Mouse (Mus musculus) adrenal gland, adult 2 months (tissue): ENCODE measurements at regions not wholly inside any gene's neighbourhood (a gene's known extent, or its start where the extent isn't known, plus 50 kb on each side); places are given as distances from the start of the nearest gene placed in this dataset.

Source experiments
- DNase-seq: peaks from one replicate; pipeline ENCODE4 v3.0.0; 2021

- DNase-seq, result no peak
These were observed 1425.1 kb downstream of the Fam181b start for GRCm38 (mm10) chr7:94504748-94505147.

- no peak for DNase-seq
These were observed 1437.3 kb downstream of the Fam181b start for GRCm38 (mm10) chr7:94517002-94517401.

DNA sequence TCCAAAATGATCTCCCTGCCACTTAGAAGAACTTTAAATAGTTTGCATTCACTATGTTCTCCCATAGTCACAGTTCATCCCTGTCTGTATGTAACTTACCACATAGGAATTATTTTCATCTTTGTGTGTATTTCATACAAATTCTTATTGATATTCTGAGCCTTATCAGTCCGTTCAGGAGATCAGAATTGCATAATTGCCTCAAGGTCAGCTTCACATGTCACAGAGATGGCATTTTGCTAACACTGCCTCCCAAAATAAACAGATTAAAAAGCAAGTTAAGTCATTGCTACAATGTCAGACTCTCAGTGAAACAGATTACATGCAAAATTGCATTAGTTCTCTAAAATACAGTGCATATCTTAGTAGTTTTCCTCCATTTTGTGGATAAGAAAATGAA, 1452.9 kb downstream of the Fam181b start:
- DNase-seq, result peak; percentile 2

GRCm38 (mm10) chr7:94548332-94548731, 1468.7 kb downstream of the Fam181b start:
- no peak for DNase-seq

DNA sequence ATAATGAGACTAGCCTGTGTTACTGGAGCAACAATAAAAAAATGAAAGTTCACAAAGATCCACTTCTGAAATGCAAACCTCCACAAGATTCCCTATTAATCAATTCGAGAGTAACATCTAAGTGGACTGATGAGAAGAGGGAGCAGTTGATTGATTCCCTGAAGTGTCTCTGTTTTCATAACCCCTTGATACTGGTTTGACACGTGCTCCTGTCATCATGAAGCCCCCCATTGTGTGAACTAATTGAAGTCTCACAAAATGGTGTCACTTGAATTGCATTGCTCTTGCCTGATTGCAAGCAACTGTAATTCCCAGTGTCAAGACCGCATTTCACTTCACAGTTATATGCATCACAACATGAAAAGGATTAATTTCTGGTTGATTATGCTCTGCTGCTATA, 1501.8 kb downstream of the Fam181b start:
- no peak for DNase-seq

DNA sequence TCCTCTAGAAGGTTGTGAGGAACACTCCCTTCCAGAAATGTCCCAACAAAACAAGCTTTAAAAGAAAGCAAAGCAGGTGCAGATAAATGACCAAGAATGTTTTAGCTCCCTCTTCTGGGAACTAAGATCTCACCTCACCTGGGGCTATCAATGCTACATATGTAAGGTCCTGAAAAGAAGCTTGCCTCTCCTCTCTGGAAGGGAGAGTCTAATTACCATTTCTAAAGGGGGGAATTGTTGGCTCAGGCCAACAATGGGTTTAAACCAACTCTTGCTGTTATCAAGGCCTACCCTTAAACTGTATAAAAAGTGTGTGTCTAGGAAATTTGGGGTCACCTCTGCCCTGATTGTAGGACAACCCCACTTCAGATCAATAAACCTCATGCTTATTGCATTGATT, 1508.1 kb downstream of the Fam181b start:
- no peak for DNase-seq

GRCm38 (mm10) chr7:94594643-94595042, 1515.0 kb downstream of the Fam181b start:
- no peak for DNase-seq

- DNase-seq, result no peak
These were observed 1539.3 kb downstream of the Fam181b start for GRCm38 (mm10) chr7:94618965-94619364.

GRCm38 (mm10) chr7:94624546-94624945, 1544.9 kb downstream of the Fam181b start:
- DNase-seq, result no peak

GRCm38 (mm10) chr7:94637367-94638023, 1533.6 kb upstream of the Tenm4 start:
- DNase-seq, result no peak

- no peak for DNase-seq
These were observed 1526.3 kb upstream of the Tenm4 start for GRCm38 (mm10) chr7:94644560-94645285.

- DNase-seq, result no peak
These were observed 1525.7 kb upstream of the Tenm4 start for GRCm38 (mm10) chr7:94645337-94645736.

- no peak for DNase-seq
These were observed 1520.6 kb upstream of the Tenm4 start for GRCm38 (mm10) chr7:94650462-94650861.

DNA sequence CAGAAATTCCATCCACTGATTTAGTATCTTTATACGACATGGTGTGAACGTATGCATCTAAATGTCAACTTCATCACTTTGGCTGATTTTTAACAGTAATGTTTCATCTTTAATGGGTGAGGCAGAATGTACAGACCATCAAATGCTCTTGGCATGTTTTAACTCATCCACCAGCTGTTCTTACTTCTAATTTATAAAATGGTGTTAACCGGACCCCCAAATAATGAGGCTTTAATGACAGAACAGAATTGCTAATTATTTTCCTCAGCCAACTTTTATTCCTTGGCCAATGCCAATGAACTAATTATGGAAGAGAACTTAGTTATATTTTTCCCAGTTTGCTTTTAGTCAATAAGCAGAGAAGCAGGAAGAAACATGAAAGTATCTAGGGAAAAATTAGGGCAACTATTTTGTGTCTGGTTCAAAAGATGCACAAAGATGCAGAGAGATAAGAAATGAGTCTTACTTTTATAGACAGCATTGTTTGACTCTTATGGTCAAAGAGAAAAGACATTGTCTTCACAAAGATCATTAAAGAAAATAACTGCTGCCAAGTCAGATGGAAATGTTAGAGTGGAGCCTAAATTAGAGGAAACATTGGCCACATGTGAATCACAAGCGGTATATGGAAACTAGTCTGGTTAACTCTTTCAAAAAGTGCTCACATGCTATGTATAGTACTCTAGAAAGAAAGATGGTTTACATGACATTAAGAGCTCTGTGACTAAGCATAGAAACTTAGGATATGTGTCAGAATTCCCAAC, 1504.5 kb upstream of the Tenm4 start:
- no peak for DNase-seq

GRCm38 (mm10) chr7:94668296-94668695, 1502.8 kb upstream of the Tenm4 start:
- DNase-seq, result no peak

- DNase-seq, result no peak
These were observed 1502.1 kb upstream of the Tenm4 start for GRCm38 (mm10) chr7:94668836-94669396.

- no peak for DNase-seq
These were observed 1483.2 kb upstream of the Tenm4 start for GRCm38 (mm10) chr7:94687887-94688286.

GRCm38 (mm10) chr7:94697214-94697613, 1473.8 kb upstream of the Tenm4 start:
- DNase-seq, result no peak

DNA sequence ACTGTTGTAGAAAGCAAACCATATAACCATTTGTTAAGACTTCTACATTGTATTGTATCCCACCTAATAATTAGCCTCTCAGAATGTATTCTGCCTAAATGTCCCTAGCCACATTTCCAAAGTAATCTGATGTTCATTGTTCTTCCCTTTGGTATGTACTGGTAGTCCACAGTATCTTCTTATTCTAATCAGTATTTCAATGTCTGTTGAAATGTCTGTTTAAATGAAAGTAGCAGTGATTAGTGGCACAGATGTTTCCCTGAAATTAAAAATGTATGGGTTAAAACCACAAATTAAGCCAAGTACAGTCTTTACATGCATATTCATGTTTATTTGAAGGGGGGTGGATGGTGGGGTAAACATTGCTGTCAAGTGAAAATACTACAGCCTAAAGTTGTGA, 1464.6 kb upstream of the Tenm4 start:
- no peak for DNase-seq

DNA sequence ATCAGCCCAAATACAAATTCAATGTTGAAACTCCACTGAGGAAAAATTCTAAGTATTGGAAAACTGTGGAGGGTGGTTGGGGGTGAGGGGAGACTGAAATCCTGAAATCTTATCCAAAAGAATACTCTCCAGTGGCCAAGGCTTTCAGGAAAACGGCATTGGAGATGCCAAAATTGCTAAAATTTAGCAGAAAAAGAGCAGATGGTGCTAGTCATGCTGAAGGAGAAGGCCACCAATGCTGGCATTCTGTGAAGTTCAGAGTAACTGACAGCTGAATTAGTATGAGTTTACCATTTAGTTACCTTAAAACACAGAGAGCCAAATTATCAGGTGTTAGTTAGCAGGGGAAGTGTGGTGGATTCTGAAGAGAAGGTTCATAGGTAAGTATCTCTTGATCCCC, 1437.6 kb upstream of the Tenm4 start:
- DNase-seq, result no peak

DNA sequence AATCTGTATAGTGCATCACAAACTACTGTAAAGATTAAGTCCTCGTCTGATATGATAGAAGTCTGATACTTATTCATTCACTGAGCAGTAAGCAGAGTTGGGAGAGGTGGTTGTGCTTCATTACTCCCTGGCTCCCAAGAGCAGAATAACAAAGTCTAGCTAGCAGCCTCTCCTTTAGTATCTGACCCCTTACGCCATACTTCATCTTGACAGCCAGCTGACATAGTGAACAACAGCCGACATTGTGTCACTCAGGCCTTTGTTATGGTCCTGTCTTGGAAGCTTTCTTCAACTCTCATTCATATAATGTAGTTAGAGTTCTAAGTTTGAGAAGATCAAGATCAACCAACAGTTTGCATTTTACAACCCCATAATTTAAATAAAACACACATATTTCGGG, 1436.3 kb upstream of the Tenm4 start:
- DNase-seq, result no peak
